Mouse (Mus musculus) forebrain, embryonic 14.5 days (tissue): ENCODE data around the gene Gipc1. TPM values are rescaled to one million over a fixed set of nuclear protein-coding genes. Genes with fewer than 3 reads are reported as not detected.

Experiments
- ATAC-seq: fragments of 200-750 bp; cut with Nextera tagmentation; 2 replicates; pipeline ENCODE4 v1.8.0; 2017; ENCODE audit warnings: mild to moderate bottlenecking, moderate library complexity
- DNase-seq: peaks from one replicate; pipeline ENCODE4 v3.0.0-alpha.2; 2015; ENCODE audit warnings: low spot score
- H3K27ac ChIP-seq: fragments of 300-500 bp; sonication (generic); 2 replicates; pipeline ENCODE4 v1.5.1; 2014; ENCODE audit warnings: low read depth, mild to moderate bottlenecking, control low read depth, low read length, moderate library complexity
- H3K27me3 ChIP-seq: fragments of 300-500 bp; sonication (generic); replicated peaks from 2 replicates; pipeline ENCODE4 v1.6.1; 2014; ENCODE audit warnings: low read length, control low read depth, mixed read lengths; ENCODE audit not compliant: control insufficient read depth, insufficient read depth
- H3K36me3 ChIP-seq: fragments of 300-500 bp; sonication (generic); 2 replicates; pipeline ENCODE4 v1.6.1; 2014; ENCODE audit warnings: low read length, control low read depth; ENCODE audit not compliant: control insufficient read depth, insufficient read depth
- H3K4me1 ChIP-seq: fragments of 300-500 bp; sonication (generic); 2 replicates; pipeline ENCODE4 v1.6.1; 2014; ENCODE audit warnings: antibody characterized with exemption, low read length, control low read depth; ENCODE audit not compliant: control insufficient read depth, insufficient read depth
- H3K4me2 ChIP-seq: fragments of 300-500 bp; sonication (generic); 2 replicates; pipeline ENCODE4 v1.6.1; 2014; ENCODE audit warnings: mild to moderate bottlenecking, control low read depth, low read length
- H3K4me3 ChIP-seq: fragments of 300-500 bp; sonication (generic); 2 replicates; pipeline ENCODE4 v1.5.1; 2014; ENCODE audit warnings: low read depth, low read length, control low read depth
- H3K9ac ChIP-seq: fragments of 300-500 bp; sonication (generic); 2 replicates; pipeline ENCODE4 v1.6.1; 2014; ENCODE audit warnings: mild to moderate bottlenecking, low read length, control low read depth, moderate library complexity
- H3K9me3 ChIP-seq: fragments of 300-500 bp; sonication (generic); replicated peaks from 2 replicates; pipeline ENCODE4 v1.6.1; 2016; ENCODE audit warnings: low read length, control low read depth, mixed read lengths; ENCODE audit not compliant: control insufficient read depth
- WGBS: fragments of 180-500 bp; shearing (Covaris S2); extraction: QIAGEN DNeasy Blood & Tissue Kit; methylation state at CpG from one replicate; pipeline ENCODE4 v1.1.7; 2014; 5-methylcytosine and 5-hydroxymethylcytosine counted together
- polyA plus RNA-seq: library from polyadenylated mRNA; unstranded; fragments of >200 nt; fragmentation: Nextera tagmentation; extraction: Ambion mirVana; gene quantifications from 2 replicates; pipeline ENCODE4 v1.2.1, GENCODE M21; 2014

Gene Gipc1
- 108 and 122 TPM in 2 replicates for polyA plus RNA-seq

DNA sequence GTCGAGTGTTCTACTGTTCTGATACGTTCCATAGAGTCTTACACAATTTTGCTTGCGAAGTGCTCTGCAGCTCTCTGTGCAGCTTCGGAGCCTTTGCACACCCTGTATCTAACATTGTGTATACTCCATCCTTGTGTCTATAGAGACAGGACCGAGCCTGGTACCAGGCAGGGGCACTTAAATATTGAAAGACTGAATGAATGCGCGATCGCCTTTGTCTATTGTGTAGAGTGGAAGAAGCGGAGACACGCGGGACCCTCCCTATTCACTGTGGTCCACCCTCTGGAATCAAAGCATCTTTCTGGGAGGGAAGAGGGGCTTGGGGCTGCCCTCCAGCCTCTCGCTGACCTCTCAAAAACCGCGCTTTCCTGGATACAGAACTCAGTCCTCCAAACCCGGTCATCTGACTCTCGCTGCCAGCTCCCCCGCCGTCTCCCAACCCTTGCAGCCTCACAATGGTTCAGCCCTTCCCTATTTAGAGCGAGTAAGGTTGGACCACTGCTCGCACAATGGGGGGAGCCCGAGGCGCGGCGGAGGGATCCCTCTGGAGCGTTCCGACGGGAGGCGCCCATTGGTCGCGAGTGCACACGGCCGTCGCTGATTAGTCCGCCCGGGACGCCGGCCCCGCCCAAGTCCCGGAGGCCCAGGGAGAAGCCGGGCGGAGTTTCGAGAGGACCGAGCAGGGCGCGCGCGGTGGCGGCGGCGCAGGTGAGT is at the start of gene Gipc1:
Gene Gipc1, plus strand, starts transcription at position 648 of the 714 bp plus-strand sequence.
- Histone ChIP-seq H3K27me3 (no peaks in the 10 kb centered on the region), H3K9ac (peak within 1 kb of the TSS; percentile 88), H3K36me3 (no peaks in the 10 kb centered on the region), H3K4me3 (peak within 1 kb of the TSS; percentile 92), H3K9me3 (no peaks in the 10 kb centered on the region), H3K27ac (peak within 1 kb of the TSS; percentile 91), H3K4me1 (peaks cover 9% of the 10 kb centered on the region), H3K4me2 (peak within 1 kb of the TSS; percentile 74)
- DNase-seq: peak; percentile 99
- peak; percentile 98 for ATAC-seq
- 3% methylated on average over 50 of the region's 50 CpGs for WGBS

DNA sequence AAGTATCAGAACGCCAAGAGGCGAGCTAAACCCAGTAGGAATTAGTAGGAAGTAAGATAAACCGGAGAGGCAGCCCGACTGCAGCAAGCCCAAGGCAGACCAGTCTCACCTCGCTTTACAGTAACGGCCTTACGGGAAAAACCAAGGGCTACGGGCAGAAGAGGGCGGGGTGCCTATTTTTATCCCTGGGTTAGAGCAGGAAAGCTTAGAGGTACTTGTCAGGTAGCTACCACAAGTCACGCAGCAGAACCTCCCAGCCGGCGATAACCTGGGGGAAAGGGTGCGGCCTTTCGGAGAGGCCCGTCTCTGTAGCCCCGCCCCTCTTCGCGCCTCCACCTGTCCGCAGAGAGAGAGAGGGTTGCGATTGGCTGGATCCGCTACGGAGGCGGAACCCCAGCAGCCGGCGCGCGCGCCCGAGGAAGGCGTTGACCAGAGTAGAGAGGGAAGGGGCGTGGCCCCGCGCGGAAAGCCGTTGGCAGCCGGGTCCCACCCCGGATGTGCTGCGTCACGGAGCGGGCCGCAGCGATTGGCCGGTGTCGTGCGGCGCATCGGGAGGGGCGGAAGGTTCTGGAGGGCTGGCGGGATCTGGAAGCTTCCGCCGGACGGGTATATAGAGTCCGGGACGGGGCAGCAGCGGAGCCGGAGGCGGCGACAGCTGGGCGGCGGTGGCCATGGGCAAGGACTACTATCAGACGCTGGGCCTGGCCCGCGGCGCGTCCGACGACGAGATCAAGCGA is 44.6 kb upstream of the Gipc1 start, which contains the start of the genes Tecr and Dnajb1:
Gene Tecr, minus strand, starts transcription at position 311 of the 737 bp plus-strand sequence.
Gene Dnajb1, plus strand, starts transcription at position 533 of the 737 bp plus-strand sequence.
- H3K4me2 ChIP-seq: peak within 1 kb of the TSS; percentile 90
- H3K27ac ChIP-seq: peak within 1 kb of the TSS; percentile 97
- peaks cover 9% of the 10 kb centered on the region for H3K4me1 ChIP-seq
- peak; percentile 98 for ATAC-seq
- DNase-seq: peak; percentile 99
- no peaks in the 10 kb centered on the region for H3K27me3 ChIP-seq
- H3K9ac ChIP-seq: peak within 1 kb of the TSS; percentile 84
- peaks cover 28% of the 10 kb centered on the region for H3K36me3 ChIP-seq
- peak within 1 kb of the TSS; percentile 75 for H3K4me3 ChIP-seq
- under 1% methylated on average over 67 of the region's 69 CpGs for WGBS
- no peaks in the 10 kb centered on the region for H3K9me3 ChIP-seq

DNA sequence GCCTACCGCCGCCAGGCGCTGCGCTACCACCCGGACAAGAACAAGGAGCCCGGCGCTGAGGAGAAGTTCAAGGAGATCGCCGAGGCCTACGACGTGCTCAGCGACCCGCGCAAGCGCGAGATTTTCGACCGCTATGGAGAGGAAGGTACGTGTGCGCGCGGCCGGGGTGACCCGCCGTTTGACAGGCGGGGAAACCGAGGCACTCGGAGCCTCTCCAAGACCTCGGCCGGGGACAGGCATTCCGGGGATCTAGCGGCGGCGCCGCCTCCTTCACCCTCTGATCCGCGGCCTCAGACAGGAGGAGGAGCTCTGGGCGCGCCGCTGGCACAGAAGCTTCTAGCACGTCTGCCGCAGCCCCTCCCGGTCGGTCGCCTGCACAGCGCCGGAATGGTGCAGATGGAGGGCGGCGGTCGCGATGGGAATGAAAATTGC is 44.1 kb upstream of the Gipc1 start:
- H3K4me3 ChIP-seq: peak overlapping the region; percentile 75
- ATAC-seq (peak; percentile 81), DNase-seq (peak; percentile 82)
- H3K27me3 ChIP-seq: no peaks in the 10 kb centered on the region
- peaks cover 34% of the 10 kb centered on the region for H3K36me3 ChIP-seq
- H3K4me1 ChIP-seq: peaks cover 9% of the 10 kb centered on the region
- H3K9me3 ChIP-seq: no peaks in the 10 kb centered on the region
- H3K9ac ChIP-seq: peak overlapping the region; percentile 84
- peak overlapping the region; percentile 90 for H3K4me2 ChIP-seq
- H3K27ac ChIP-seq: peak overlapping the region; percentile 97
- under 1% methylated on average over 51 of the region's 51 CpGs for WGBS

DNA sequence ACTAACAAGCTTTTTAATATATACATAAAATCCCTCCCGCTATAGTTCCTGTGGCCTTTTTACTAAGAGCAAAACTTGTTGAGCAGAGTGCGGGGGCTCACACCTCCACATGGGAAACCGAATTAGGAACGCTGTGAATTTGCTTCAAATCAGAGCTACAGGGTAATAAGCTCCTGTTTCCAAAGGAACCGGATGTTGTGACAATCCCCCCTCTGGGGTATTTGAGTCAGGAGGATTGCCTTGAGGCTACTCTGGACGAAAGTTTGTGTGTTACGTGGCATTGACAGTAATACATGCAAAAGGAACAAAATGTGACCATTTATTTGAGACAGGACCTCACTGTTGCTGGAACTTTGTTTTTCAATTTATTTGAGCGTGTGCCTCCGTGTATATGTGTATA is 43.4 kb upstream of the Gipc1 start:
- Histone ChIP-seq H3K27me3 (no peaks in the 10 kb centered on the region), H3K4me2 (peak overlapping the region; percentile 90), H3K9me3 (no peaks in the 10 kb centered on the region), H3K36me3 (peaks cover 40% of the 10 kb centered on the region), H3K27ac (no peak overlapping the region), H3K9ac (peak overlapping the region; percentile 84), H3K4me3 (peak overlapping the region; percentile 75), H3K4me1 (peaks cover 9% of the 10 kb centered on the region)
- ATAC-seq (no peak), DNase-seq (no peak)
- WGBS: 33% methylated on average over 9 of the region's 9 CpGs

DNA sequence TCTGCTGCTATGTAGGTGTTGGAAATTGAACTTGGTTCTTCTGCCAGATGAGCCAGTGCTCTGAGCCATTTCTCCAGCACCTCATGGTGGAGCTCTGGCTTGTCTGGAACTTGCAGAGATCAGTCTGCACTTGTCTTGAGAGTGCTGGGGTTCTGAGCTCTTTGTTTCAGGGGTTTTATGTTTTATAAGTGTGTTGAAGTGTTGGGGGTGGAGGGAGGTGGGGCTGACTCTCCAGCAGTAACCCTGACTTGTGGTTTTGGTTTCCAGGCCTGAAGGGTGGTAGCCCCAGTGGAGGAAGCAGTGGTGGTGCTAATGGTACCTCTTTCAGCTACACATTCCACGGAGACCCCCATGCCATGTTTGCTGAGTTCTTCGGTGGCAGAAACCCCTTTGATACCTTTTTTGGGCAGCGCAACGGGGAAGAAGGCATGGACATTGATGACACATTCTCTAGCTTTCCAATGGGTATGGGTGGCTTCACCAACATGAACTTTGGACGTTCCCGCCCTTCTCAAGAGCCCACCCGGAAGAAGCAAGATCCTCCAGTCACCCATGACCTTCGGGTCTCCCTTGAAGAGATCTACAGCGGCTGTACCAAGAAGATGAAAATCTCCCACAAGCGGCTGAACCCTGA is 42.8 kb upstream of the Gipc1 start:
- 95% methylated on average over 10 of the region's 10 CpGs for WGBS
- DNase-seq: no peak

DNA sequence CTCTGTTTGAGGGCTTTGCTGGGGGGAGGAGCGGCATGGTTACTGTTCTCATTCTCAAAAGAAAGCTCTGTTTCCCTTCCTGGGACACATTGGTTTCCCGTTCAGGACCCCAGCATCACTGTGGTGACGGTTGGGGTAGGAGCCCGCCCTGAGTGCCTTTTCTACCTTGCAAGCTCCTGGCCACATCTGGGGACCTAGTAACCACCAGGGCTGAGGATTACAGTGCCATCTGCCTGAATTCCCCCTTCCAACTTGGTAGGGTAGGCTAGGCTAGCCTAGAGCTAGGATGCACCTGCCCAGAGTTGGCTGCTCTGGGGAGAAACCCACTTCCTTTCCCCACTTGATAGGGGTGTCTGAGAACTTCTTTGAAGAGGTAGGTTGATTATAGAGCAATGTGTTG is 40.6 kb upstream of the Gipc1 start:
- WGBS: 94% methylated on average over 4 of the region's 4 CpGs
- H3K4me3 ChIP-seq: no peak overlapping the region
- peaks cover 9% of the 10 kb centered on the region for H3K4me1 ChIP-seq
- no peak overlapping the region for H3K27ac ChIP-seq
- no peak overlapping the region for H3K4me2 ChIP-seq
- no peak overlapping the region for H3K9ac ChIP-seq
- H3K27me3 ChIP-seq: no peaks in the 10 kb centered on the region
- no peak for ATAC-seq
- H3K9me3 ChIP-seq: no peaks in the 10 kb centered on the region
- peaks cover 44% of the 10 kb centered on the region for H3K36me3 ChIP-seq
- DNase-seq: no peak

More for the DNA sequence above, 42.8 kb upstream of the Gipc1 start:
- Histone ChIP-seq H3K9ac (peak overlapping the region; percentile 84), H3K36me3 (peaks cover 44% of the 10 kb centered on the region), H3K27ac (no peak overlapping the region), H3K9me3 (no peaks in the 10 kb centered on the region), H3K4me2 (peak overlapping the region; percentile 90), H3K4me3 (peak overlapping the region; percentile 75), H3K4me1 (peaks cover 9% of the 10 kb centered on the region), H3K27me3 (no peaks in the 10 kb centered on the region)
- ATAC-seq: no peak

DNA sequence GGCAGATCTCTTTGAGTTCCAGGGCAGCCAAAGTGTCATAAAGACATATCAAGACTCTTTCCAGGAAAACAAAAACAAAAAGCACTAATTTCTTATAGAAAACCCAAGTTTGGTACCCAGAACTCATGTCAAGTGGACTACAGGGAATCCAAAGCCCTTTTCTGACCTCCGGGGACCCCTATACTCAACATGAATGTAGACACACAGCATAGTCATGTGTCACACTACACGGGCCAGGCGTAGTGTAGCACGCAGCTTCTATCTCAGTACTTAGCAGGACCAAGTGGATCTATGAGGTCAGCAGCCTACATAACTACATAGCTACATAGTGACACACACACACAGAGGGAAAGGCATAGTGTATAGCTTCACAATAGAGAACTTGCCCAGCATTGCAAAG is 38.8 kb upstream of the Gipc1 start:
- H3K27me3 ChIP-seq: no peaks in the 10 kb centered on the region
- H3K9ac ChIP-seq: no peak overlapping the region
- H3K9me3 ChIP-seq: no peaks in the 10 kb centered on the region
- no peak for ATAC-seq
- DNase-seq: no peak
- no peak overlapping the region for H3K4me3 ChIP-seq
- H3K4me1 ChIP-seq: peaks cover 9% of the 10 kb centered on the region
- H3K4me2 ChIP-seq: no peak overlapping the region
- H3K36me3 ChIP-seq: peaks cover 44% of the 10 kb centered on the region
- no peak overlapping the region for H3K27ac ChIP-seq
- 98% methylated on average over 4 of the region's 4 CpGs for WGBS

DNA sequence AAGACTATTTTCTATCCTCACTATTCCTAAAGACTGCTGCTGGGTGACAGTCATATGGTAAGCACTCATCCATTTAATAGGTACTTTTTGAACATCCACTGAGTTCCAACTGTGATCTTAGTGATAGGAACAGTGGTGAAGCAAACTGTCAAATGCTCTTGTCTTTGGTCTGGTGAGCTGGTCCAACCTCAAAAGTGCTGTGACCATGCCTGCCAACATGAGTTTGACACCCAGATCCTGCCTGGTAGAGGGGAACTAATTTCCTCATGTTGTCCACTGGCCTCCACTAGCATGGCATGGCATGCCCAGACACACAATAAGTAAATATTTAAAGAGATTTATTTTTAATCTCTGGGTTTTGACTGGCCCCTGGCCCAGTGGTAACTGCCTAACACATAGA is 35.9 kb upstream of the Gipc1 start:
- DNase-seq (no peak), ATAC-seq (no peak)
- Histone ChIP-seq H3K27me3 (no peaks in the 10 kb centered on the region), H3K9ac (no peak overlapping the region), H3K36me3 (peaks cover 28% of the 10 kb centered on the region), H3K4me3 (no peak overlapping the region), H3K4me2 (no peak overlapping the region), H3K4me1 (no peaks in the 10 kb centered on the region), H3K27ac (no peak overlapping the region), H3K9me3 (no peaks in the 10 kb centered on the region)
